Mouse (Mus musculus): ENCODE measurements around the gene Slc6a4. TPM values are rescaled to one million over a fixed set of nuclear protein-coding genes. Genes with fewer than 3 reads are reported as not detected.

Gene Slc6a4
- polyA plus RNA-seq (2012; rRNA removed; ENCODE audit: low replicate concordance), result 0.76 and 2.0 TPM in 2 replicates

GRCm38 (mm10) chr11:76997916-76998704, at the start of gene Slc6a4:
TSS of gene Slc6a4 (plus strand) at chr11:76998603.

GRCm38 (mm10) chr11:77078273-77079134, 80.1 kb downstream of the Slc6a4 start, which contains the start of gene Nsrp1:
TSS of gene Nsrp1 (minus strand) at chr11:77078435.

Other genes starting within 250 kb of the Slc6a4 start
- gene Gosr1, start 235.0 kb upstream of the Slc6a4 start, polyA plus RNA-seq (2012; rRNA removed; ENCODE audit: low replicate concordance), result 23.1 and 27.0 TPM in 2 replicates
- 34.0 and 40.5 TPM in 2 replicates for gene Cpd, start 151.6 kb upstream of the Slc6a4 start, polyA plus RNA-seq (2012; rRNA removed; ENCODE audit: low replicate concordance)
- gene Tmigd1, start 96.4 kb upstream of the Slc6a4 start, polyA plus RNA-seq (2012; rRNA removed; ENCODE audit: low replicate concordance), result 0.71 and 1.3 TPM in 2 replicates
- 23.9 and 27.6 TPM in 2 replicates for gene Blmh, start 73.8 kb upstream of the Slc6a4 start, polyA plus RNA-seq (2012; rRNA removed; ENCODE audit: low replicate concordance)
- gene Nsrp1, start 79.8 kb downstream of the Slc6a4 start, polyA plus RNA-seq (2012; rRNA removed; ENCODE audit: low replicate concordance), result 1.0 and 1.8 TPM in 2 replicates
- gene Efcab5, start 190.4 kb downstream of the Slc6a4 start, polyA plus RNA-seq (2012; rRNA removed; ENCODE audit: low replicate concordance), result 0.14 and 0.22 TPM in 2 replicates
- gene Ssh2, start 217.7 kb downstream of the Slc6a4 start, polyA plus RNA-seq (2012; rRNA removed; ENCODE audit: low replicate concordance), result 11.4 and 22.1 TPM in 2 replicates